Mouse (Mus musculus): ENCODE measurements at regions not wholly inside any gene's neighbourhood (a gene's known extent, or its start where the extent isn't known, plus 50 kb on each side); places are given as distances from the start of the nearest gene placed in this dataset.

GRCm38 (mm10) chr3:144286100-144286499 lies 81.1 kb upstream of the Lmo4 start:
- no peak overlapping the region for H3K4me3 ChIP-seq (ENCODE audit: low read depth, low read length)
- no peaks in the 10 kb centered on the region for H3K27me3 ChIP-seq (ENCODE audit: control insufficient read depth, insufficient read depth, low read length)
- no peaks in the 10 kb centered on the region for H3K9me3 ChIP-seq (ENCODE audit: control insufficient read depth, low read depth, low read length)
- no peak overlapping the region for H3K9ac ChIP-seq (replicated peaks; ENCODE audit: low read depth, low read length)
- no peak overlapping the region for H3K27ac ChIP-seq (ENCODE audit: low read length)
- H3K4me1 ChIP-seq (ENCODE audit: control insufficient read depth, insufficient read depth, low read length), result no peaks in the 10 kb centered on the region
- ATAC-seq (ENCODE audit: insufficient number of reproducible peaks, insufficient read depth, low FRiP score, low read depth), result no peak
- no peak overlapping the region for H3K4me2 ChIP-seq (replicated peaks; ENCODE audit: low read depth, low read length)
- no peaks in the 10 kb centered on the region for H3K36me3 ChIP-seq (ENCODE audit: control insufficient read depth, insufficient read depth, low read length)
- WGBS, result 89% methylated on average over 8 of the region's 8 CpGs

- WGBS, result 84% methylated on average over 3 of the region's 3 CpGs
- no peak overlapping the region for H3K4me2 ChIP-seq (replicated peaks; ENCODE audit: low read depth, low read length)
- H3K27ac ChIP-seq (ENCODE audit: low read length), result no peak overlapping the region
- no peaks in the 10 kb centered on the region for H3K4me1 ChIP-seq (ENCODE audit: control insufficient read depth, insufficient read depth, low read length)
- H3K27me3 ChIP-seq (ENCODE audit: control insufficient read depth, insufficient read depth, low read length), result no peaks in the 10 kb centered on the region
- H3K4me3 ChIP-seq (ENCODE audit: low read depth, low read length), result no peak overlapping the region
- no peak for ATAC-seq (ENCODE audit: insufficient number of reproducible peaks, insufficient read depth, low FRiP score, low read depth)
- H3K9ac ChIP-seq (replicated peaks; ENCODE audit: low read depth, low read length), result no peak overlapping the region
- no peaks in the 10 kb centered on the region for H3K36me3 ChIP-seq (ENCODE audit: control insufficient read depth, insufficient read depth, low read length)
- no peaks in the 10 kb centered on the region for H3K9me3 ChIP-seq (ENCODE audit: control insufficient read depth, low read depth, low read length)
These were observed 79.3 kb upstream of the Lmo4 start for GRCm38 (mm10) chr3:144284326-144284725.

- Histone ChIP-seq H3K4me1 (ENCODE audit: control insufficient read depth, insufficient read depth, low read length) (no peaks in the 10 kb centered on the region), H3K27ac (ENCODE audit: low read length) (no peak overlapping the region), H3K4me2 (replicated peaks; ENCODE audit: low read depth, low read length) (no peak overlapping the region), H3K9me3 (ENCODE audit: control insufficient read depth, low read depth, low read length) (no peaks in the 10 kb centered on the region), H3K27me3 (ENCODE audit: control insufficient read depth, insufficient read depth, low read length) (no peaks in the 10 kb centered on the region), H3K9ac (replicated peaks; ENCODE audit: low read depth, low read length) (no peak overlapping the region), H3K36me3 (ENCODE audit: control insufficient read depth, insufficient read depth, low read length) (no peaks in the 10 kb centered on the region), H3K4me3 (ENCODE audit: low read depth, low read length) (no peak overlapping the region)
- WGBS, result 91% methylated on average over 5 of the region's 5 CpGs
- ATAC-seq (ENCODE audit: insufficient number of reproducible peaks, insufficient read depth, low FRiP score, low read depth), result no peak
These were observed 68.1 kb upstream of the Lmo4 start for GRCm38 (mm10) chr3:144273115-144273514.

- Histone ChIP-seq H3K4me3 (ENCODE audit: low read depth, low read length) (no peak overlapping the region), H3K36me3 (ENCODE audit: control insufficient read depth, insufficient read depth, low read length) (no peaks in the 10 kb centered on the region), H3K9ac (replicated peaks; ENCODE audit: low read depth, low read length) (no peak overlapping the region), H3K9me3 (ENCODE audit: control insufficient read depth, low read depth, low read length) (no peaks in the 10 kb centered on the region), H3K4me2 (replicated peaks; ENCODE audit: low read depth, low read length) (no peak overlapping the region), H3K27me3 (ENCODE audit: control insufficient read depth, insufficient read depth, low read length) (no peaks in the 10 kb centered on the region), H3K27ac (ENCODE audit: low read length) (no peak overlapping the region), H3K4me1 (ENCODE audit: control insufficient read depth, insufficient read depth, low read length) (no peaks in the 10 kb centered on the region)
- ATAC-seq (ENCODE audit: insufficient number of reproducible peaks, insufficient read depth, low FRiP score, low read depth), result no peak
- WGBS, result 81% methylated on average over 6 of the region's 6 CpGs
These were observed 65.2 kb upstream of the Lmo4 start for GRCm38 (mm10) chr3:144270206-144270605.

- no peak for ATAC-seq (ENCODE audit: insufficient number of reproducible peaks, insufficient read depth, low FRiP score, low read depth)
- 55% methylated on average over 3 of the region's 3 CpGs for WGBS
- no peak overlapping the region for H3K4me2 ChIP-seq (replicated peaks; ENCODE audit: low read depth, low read length)
- H3K4me3 ChIP-seq (ENCODE audit: low read depth, low read length), result no peak overlapping the region
- no peaks in the 10 kb centered on the region for H3K36me3 ChIP-seq (ENCODE audit: control insufficient read depth, insufficient read depth, low read length)
- H3K4me1 ChIP-seq (ENCODE audit: control insufficient read depth, insufficient read depth, low read length), result no peaks in the 10 kb centered on the region
- no peaks in the 10 kb centered on the region for H3K27me3 ChIP-seq (ENCODE audit: control insufficient read depth, insufficient read depth, low read length)
- no peak overlapping the region for H3K9ac ChIP-seq (replicated peaks; ENCODE audit: low read depth, low read length)
- H3K9me3 ChIP-seq (ENCODE audit: control insufficient read depth, low read depth, low read length), result no peaks in the 10 kb centered on the region
- no peak overlapping the region for H3K27ac ChIP-seq (ENCODE audit: low read length)
These were observed 59.5 kb upstream of the Lmo4 start for GRCm38 (mm10) chr3:144264554-144264953.

GRCm38 (mm10) chr3:144260886-144261285 lies 55.9 kb upstream of the Lmo4 start:
- H3K9me3 ChIP-seq (ENCODE audit: control insufficient read depth, low read depth, low read length), result no peaks in the 10 kb centered on the region
- H3K9ac ChIP-seq (replicated peaks; ENCODE audit: low read depth, low read length), result no peak overlapping the region
- H3K36me3 ChIP-seq (ENCODE audit: control insufficient read depth, insufficient read depth, low read length), result no peaks in the 10 kb centered on the region
- no peak overlapping the region for H3K4me3 ChIP-seq (ENCODE audit: low read depth, low read length)
- no peaks in the 10 kb centered on the region for H3K4me1 ChIP-seq (ENCODE audit: control insufficient read depth, insufficient read depth, low read length)
- no peaks in the 10 kb centered on the region for H3K27me3 ChIP-seq (ENCODE audit: control insufficient read depth, insufficient read depth, low read length)
- 81% methylated on average over 2 of the region's 2 CpGs for WGBS
- H3K4me2 ChIP-seq (replicated peaks; ENCODE audit: low read depth, low read length), result no peak overlapping the region
- ATAC-seq (ENCODE audit: insufficient number of reproducible peaks, insufficient read depth, low FRiP score, low read depth), result no peak
- H3K27ac ChIP-seq (ENCODE audit: low read length), result no peak overlapping the region

GRCm38 (mm10) chr3:144257714-144258517 lies 52.9 kb upstream of the Lmo4 start:
- Histone ChIP-seq H3K4me2 (replicated peaks; ENCODE audit: low read depth, low read length) (no peak overlapping the region), H3K9me3 (ENCODE audit: control insufficient read depth, low read depth, low read length) (no peaks in the 10 kb centered on the region), H3K27ac (ENCODE audit: low read length) (no peak overlapping the region), H3K36me3 (ENCODE audit: control insufficient read depth, insufficient read depth, low read length) (no peaks in the 10 kb centered on the region), H3K27me3 (ENCODE audit: control insufficient read depth, insufficient read depth, low read length) (no peaks in the 10 kb centered on the region), H3K9ac (replicated peaks; ENCODE audit: low read depth, low read length) (no peak overlapping the region), H3K4me1 (ENCODE audit: control insufficient read depth, insufficient read depth, low read length) (no peaks in the 10 kb centered on the region), H3K4me3 (ENCODE audit: low read depth, low read length) (no peak overlapping the region)
- ATAC-seq (ENCODE audit: insufficient number of reproducible peaks, insufficient read depth, low FRiP score, low read depth), result no peak
- WGBS, result 78% methylated on average over 6 of the region's 6 CpGs

- Histone ChIP-seq H3K4me3 (ENCODE audit: low read depth, low read length) (no peak overlapping the region), H3K27ac (ENCODE audit: low read length) (no peak overlapping the region), H3K4me1 (ENCODE audit: control insufficient read depth, insufficient read depth, low read length) (no peaks in the 10 kb centered on the region), H3K9me3 (ENCODE audit: control insufficient read depth, low read depth, low read length) (no peaks in the 10 kb centered on the region), H3K9ac (replicated peaks; ENCODE audit: low read depth, low read length) (no peak overlapping the region), H3K4me2 (replicated peaks; ENCODE audit: low read depth, low read length) (no peak overlapping the region), H3K27me3 (ENCODE audit: control insufficient read depth, insufficient read depth, low read length) (no peaks in the 10 kb centered on the region), H3K36me3 (ENCODE audit: control insufficient read depth, insufficient read depth, low read length) (no peaks in the 10 kb centered on the region)
- 87% methylated on average over 9 of the region's 9 CpGs for WGBS
- ATAC-seq (ENCODE audit: insufficient number of reproducible peaks, insufficient read depth, low FRiP score, low read depth), result no peak
These were observed 52.2 kb upstream of the Lmo4 start for GRCm38 (mm10) chr3:144257196-144257595.

Measured in stomach, embryonic 14.5 days (tissue).